Mouse (Mus musculus): ENCODE data around the gene Scgb2b21. TPM values are rescaled to one million over a fixed set of nuclear protein-coding genes. Genes with fewer than 3 reads are reported as not detected.

Gene Scgb2b21
- polyA plus RNA-seq (2014; fragmentation: Illumina TruSeq; extraction: RNeasy Lipid Tissue Mini Kit (QIAGEN cat#74804); ENCODE audit: low read depth, low replicate concordance): not detected

DNA sequence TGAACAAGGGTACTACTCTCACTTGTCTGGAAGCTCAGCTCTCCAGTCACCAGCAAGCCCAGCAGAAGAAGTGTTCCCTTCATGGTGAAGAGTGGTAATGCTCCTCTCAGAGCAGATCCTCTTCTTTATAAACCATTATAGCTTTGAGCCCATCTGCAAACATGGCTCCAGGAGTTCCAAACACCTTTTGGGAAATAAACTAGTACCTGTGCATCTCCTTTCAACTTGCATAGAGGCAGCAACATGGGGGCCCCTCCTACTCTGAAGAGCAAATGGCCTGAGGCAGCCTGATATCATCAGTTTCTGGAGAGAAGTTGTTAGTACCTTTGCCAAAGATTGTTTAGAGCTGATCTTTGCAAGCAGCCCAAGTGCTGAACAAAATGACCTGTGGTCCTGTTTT, at the start of gene Scgb2b21:
TSS of gene Scgb2b21 (minus strand) at position 101 of the 400 bp plus-strand sequence.

Other genes starting within 250 kb of the Scgb2b21 start
- not detected for gene Scgb2b19, start 240.1 kb downstream of the Scgb2b21 start, polyA plus RNA-seq (2014; fragmentation: Illumina TruSeq; extraction: RNeasy Lipid Tissue Mini Kit (QIAGEN cat#74804); ENCODE audit: low read depth, low replicate concordance)
- gene Scgb1b19, start 233.2 kb downstream of the Scgb2b21 start, polyA plus RNA-seq (2014; fragmentation: Illumina TruSeq; extraction: RNeasy Lipid Tissue Mini Kit (QIAGEN cat#74804); ENCODE audit: low read depth, low replicate concordance): not detected
- gene Scgb2b20, start 154.1 kb downstream of the Scgb2b21 start, polyA plus RNA-seq (2014; fragmentation: Illumina TruSeq; extraction: RNeasy Lipid Tissue Mini Kit (QIAGEN cat#74804); ENCODE audit: low read depth, low replicate concordance): not detected
- gene Scgb1b20, start 147.2 kb downstream of the Scgb2b21 start, polyA plus RNA-seq (2014; fragmentation: Illumina TruSeq; extraction: RNeasy Lipid Tissue Mini Kit (QIAGEN cat#74804); ENCODE audit: low read depth, low replicate concordance): not detected
- gene Scgb2b24, start 218.9 kb upstream of the Scgb2b21 start, polyA plus RNA-seq (2014; fragmentation: Illumina TruSeq; extraction: RNeasy Lipid Tissue Mini Kit (QIAGEN cat#74804); ENCODE audit: low read depth, low replicate concordance): not detected
- gene Scgb1b24, start 223.3 kb upstream of the Scgb2b21 start, polyA plus RNA-seq (2014; fragmentation: Illumina TruSeq; extraction: RNeasy Lipid Tissue Mini Kit (QIAGEN cat#74804); ENCODE audit: low read depth, low replicate concordance): not detected

Data from kidney, adult 10 weeks (tissue).